Mouse (Mus musculus) small intestine, adult 2 months (tissue): Measurements from ENCODE around the gene Znrf3. TPM values are rescaled to one million over a fixed set of nuclear protein-coding genes. Genes with fewer than 3 reads are reported as not detected.

ENCODE experiments used
- H3K27ac ChIP-seq: fragments of 200-500 bp; 2 replicates; pipeline ENCODE4 v1.5.1; 2012; ENCODE audit warnings: low read depth, low read length, control low read depth, inconsistent platforms; ENCODE audit not compliant: insufficient read depth
- H3K27me3 ChIP-seq: fragments of 200-500 bp; 2 replicates; pipeline ENCODE4 v1.6.1; 2012; ENCODE audit warnings: mild to moderate bottlenecking, moderate library complexity, low read length, inconsistent platforms; ENCODE audit not compliant: control insufficient read depth, insufficient read depth
- H3K36me3 ChIP-seq: fragments of 200-500 bp; 2 replicates; pipeline ENCODE4 v1.6.1; 2012; ENCODE audit warnings: mild to moderate bottlenecking, low read length, control low read depth, inconsistent platforms; ENCODE audit not compliant: control insufficient read depth, insufficient read depth
- H3K4me1 ChIP-seq: fragments of 200-500 bp; 2 replicates; pipeline ENCODE4 v1.6.1; 2012; ENCODE audit warnings: low read length, inconsistent platforms, mixed read lengths; ENCODE audit not compliant: control insufficient read depth, insufficient read depth, insufficient read length
- H3K4me3 ChIP-seq: fragments of 200-500 bp; 2 replicates; pipeline ENCODE4 v1.5.1; 2012; ENCODE audit warnings: low read depth, mild to moderate bottlenecking, control low read depth, inconsistent platforms, low read length, moderate library complexity
- CTCF ChIP-seq: fragments of 200-500 bp; IDR thresholded peaks from 2 replicates; pipeline ENCODE4 v1.5.1; 2012; ENCODE audit warnings: low read depth, mild to moderate bottlenecking, control low read depth, inconsistent platforms, low read length, moderate library complexity, mixed read lengths; ENCODE audit not compliant: insufficient replicate concordance, insufficient read length; ENCODE audit errors: extremely low read depth
- POLR2A ChIP-seq: fragments of 200-500 bp; IDR thresholded peaks from 2 replicates; pipeline ENCODE4 v1.6.1; 2012; ENCODE audit warnings: low read depth, mild to moderate bottlenecking, control low read depth, inconsistent platforms, low read length, moderate library complexity
- WGBS: fragments of 180-500 bp; shearing (Covaris S2); methylation state at CpG from one replicate; pipeline ENCODE4 v1.1.7; 2018; 5-methylcytosine and 5-hydroxymethylcytosine counted together
- polyA plus RNA-seq: library from polyadenylated mRNA; depleted of rRNA; stranded (reverse); fragments of >200 nt; gene quantifications from 2 replicates; pipeline ENCODE4 v1.2.3, GENCODE M21; 2012

Gene Znrf3
- polyA plus RNA-seq, 1 experiment = 4.1 TPM

DNA sequence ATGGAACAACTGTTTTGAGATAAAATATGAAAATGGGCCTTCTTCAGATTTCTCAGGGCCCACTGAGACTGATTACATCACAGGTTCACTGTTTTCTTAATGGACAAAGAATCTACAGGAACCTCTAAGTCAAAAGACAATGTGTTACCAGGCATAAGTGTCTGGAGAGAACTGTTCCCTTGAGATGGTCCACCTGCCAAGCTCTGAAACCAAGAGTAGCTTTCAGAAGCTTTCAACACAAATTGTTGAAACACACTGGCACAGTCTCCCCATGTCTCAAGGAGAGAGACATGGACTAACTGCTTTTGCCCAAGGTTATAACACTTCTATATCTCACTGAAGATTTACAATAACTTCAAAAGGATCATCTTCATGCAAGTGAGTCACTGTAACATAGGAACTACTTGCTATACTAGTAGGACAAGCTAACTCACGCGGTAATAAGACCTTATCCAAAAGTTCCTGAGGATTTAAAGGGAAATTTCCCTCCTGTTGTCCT is 89.3 kb downstream of the Znrf3 start:
- TF ChIP-seq CTCF (no peak), POLR2A (no peak)
- 93% methylated on average over 2 of the region's 2 CpGs for WGBS
- H3K36me3 ChIP-seq = no peaks in the 10 kb centered on the region
- H3K4me3 ChIP-seq = no peak overlapping the region
- H3K27me3 ChIP-seq = no peaks in the 10 kb centered on the region
- H3K27ac ChIP-seq = no peak overlapping the region
- no peaks in the 10 kb centered on the region for H3K4me1 ChIP-seq

DNA sequence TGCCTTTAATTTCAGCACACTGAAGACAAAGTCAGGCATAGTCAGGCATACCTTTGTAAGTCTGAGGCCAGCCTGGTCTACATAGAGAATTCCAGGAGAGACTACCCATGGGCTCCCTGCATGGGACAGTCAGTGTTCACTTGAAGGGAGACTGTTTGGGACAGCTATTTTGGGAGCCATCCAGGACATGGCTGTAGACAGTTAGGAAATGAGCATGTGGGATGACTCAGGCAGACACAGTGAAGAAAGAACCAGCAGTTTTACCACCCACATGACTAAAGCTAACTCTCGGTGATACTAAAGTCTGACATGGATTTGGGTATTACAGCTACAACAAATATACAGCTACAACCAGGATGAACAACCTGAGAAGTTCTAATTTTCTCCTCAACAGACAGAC is 89.9 kb downstream of the Znrf3 start:
- no peaks in the 10 kb centered on the region for H3K4me1 ChIP-seq
- peak overlapping the region; percentile 13; the same call in 1 of the 2 replicates for H3K27ac ChIP-seq
- WGBS = 74% methylated on average over 1 of the region's 1 CpGs
- TF ChIP-seq CTCF (no peak), POLR2A (no peak)
- H3K27me3 ChIP-seq = no peaks in the 10 kb centered on the region
- no peak overlapping the region for H3K4me3 ChIP-seq
- H3K36me3 ChIP-seq = no peaks in the 10 kb centered on the region

DNA sequence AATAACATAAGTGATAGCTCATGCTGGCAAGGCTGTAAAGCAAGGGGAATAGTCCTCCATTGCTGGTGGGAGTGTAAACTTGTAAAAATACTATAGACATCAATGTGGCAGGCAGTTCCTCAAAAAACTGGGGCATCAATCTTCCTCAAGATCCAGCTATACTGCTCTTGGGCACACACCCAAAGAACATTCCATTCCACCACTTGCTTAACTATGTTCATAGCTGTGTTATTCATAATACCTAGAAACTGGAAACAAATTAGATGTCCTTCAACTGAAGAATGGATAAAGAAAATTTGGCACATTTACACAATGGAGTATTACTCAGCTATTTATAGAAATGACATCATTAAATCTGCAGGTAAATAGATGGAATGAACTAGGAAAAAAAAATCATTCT is 91.6 kb downstream of the Znrf3 start:
- no peak for TF ChIP-seq POLR2A
- no peak for TF ChIP-seq CTCF
- Histone ChIP-seq H3K4me1 (no peaks in the 10 kb centered on the region), H3K27ac (no peak overlapping the region), H3K36me3 (no peaks in the 10 kb centered on the region), H3K27me3 (no peaks in the 10 kb centered on the region), H3K4me3 (no peak overlapping the region)

DNA sequence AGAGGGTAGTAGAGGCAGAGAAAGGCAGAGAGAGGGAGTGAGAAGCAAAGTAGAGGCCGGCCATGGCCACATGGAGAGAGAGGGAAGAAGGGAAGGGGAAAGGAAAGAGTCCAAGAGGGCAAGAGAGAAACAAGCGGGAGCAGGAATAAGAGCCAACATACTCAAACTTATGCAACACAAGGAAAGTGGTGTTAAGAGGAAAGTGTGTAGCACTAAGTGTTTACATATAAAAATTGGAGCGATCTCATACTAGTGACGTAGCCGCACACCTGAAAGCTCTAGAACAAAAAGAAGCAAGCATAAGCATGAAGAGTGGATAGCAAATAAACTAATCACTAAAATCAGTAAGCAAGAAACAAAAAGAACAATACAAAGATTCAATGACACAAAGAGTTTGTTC is 95.2 kb downstream of the Znrf3 start:
- Histone ChIP-seq H3K4me3 (no peak overlapping the region), H3K27me3 (no peaks in the 10 kb centered on the region), H3K4me1 (no peaks in the 10 kb centered on the region), H3K27ac (no peak overlapping the region), H3K36me3 (no peaks in the 10 kb centered on the region)
- TF ChIP-seq CTCF = no peak
- no peak for TF ChIP-seq POLR2A
- 94% methylated on average over 5 of the region's 5 CpGs for WGBS

DNA sequence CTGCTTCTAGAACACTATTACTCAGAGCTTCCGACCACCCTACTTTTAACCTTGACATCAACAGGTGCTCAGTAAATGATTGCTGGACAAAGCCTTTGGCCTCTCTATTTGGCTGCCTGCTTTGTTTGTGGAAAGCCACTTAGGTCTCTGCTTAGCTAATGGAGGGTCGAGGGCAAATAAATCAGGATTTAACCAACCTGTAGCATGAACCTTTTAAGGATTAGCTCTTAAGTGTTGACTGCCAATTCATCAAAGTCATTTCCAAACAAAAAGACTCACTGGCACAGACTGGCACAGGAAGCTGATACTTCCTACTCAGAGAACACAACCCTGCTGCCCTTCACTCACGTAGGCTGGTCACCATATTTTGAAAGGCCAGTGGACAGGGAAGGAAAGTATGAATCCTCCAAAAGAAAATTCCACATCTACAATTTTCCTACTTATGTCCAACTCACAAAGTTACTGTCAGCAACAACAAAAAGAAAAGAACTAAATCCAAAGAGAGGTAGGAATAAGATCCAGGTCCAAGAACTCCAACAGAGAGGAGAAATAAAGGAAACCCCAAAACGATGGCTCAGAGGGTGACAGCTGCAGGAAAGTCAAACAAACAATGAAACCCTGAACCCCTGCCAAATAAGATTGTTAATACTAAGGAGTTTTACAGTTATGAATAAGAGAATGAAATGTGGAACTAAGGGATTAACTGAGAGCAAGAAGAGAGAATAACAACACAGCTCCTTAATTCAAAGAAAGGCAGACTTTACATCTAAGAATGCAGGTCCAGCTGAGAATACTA is 97.6 kb downstream of the Znrf3 start:
- TF ChIP-seq POLR2A = no peak
- no peak for TF ChIP-seq CTCF
- Histone ChIP-seq H3K4me3 (no peak overlapping the region), H3K36me3 (no peaks in the 10 kb centered on the region), H3K27ac (no peak overlapping the region), H3K27me3 (no peaks in the 10 kb centered on the region), H3K4me1 (no peaks in the 10 kb centered on the region)
- WGBS = 39% methylated on average over 4 of the region's 4 CpGs

- no peaks in the 10 kb centered on the region for H3K36me3 ChIP-seq
- WGBS = 88% methylated on average over 4 of the region's 4 CpGs
- TF ChIP-seq CTCF = no peak
- TF ChIP-seq POLR2A = no peak
- H3K27me3 ChIP-seq = no peaks in the 10 kb centered on the region
- H3K4me3 ChIP-seq = no peak overlapping the region
- no peak overlapping the region for H3K27ac ChIP-seq
- H3K4me1 ChIP-seq = no peaks in the 10 kb centered on the region
Measured at GRCm38 (mm10) chr11:5343748-5344147, 100.9 kb downstream of the Znrf3 start.

DNA sequence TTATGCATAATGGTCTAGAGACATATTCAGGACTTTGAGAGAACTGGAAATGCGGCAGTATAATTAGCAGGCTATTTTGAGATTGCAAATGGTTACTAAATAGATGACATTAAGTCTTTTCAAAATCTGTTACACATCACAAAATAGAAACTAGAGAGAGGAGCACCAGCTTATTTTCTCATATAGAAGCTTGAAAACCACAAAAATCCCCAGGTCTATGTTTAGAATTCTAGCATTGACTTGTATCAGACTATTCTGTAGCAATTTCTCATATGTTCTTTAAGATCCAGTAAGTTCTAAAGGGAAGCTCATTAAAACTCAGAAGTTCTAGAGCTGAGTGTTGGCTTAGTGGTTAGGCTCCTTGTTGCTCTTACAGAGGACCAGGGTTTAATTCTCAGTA is 104.9 kb downstream of the Znrf3 start:
- Histone ChIP-seq H3K4me3 (no peak overlapping the region), H3K27ac (no peak overlapping the region), H3K36me3 (no peaks in the 10 kb centered on the region), H3K4me1 (no peaks in the 10 kb centered on the region; the same call in 1 of the 2 replicates), H3K27me3 (no peaks in the 10 kb centered on the region)
- 97% methylated on average over 1 of the region's 1 CpGs for WGBS
- no peak for TF ChIP-seq CTCF
- no peak for TF ChIP-seq POLR2A
